Mouse (Mus musculus) bone marrow, adult 2 months (tissue): ENCODE measurements around the gene Mpg.

Experiments
- CTCF ChIP-seq: fragments of 200-500 bp; IDR thresholded peaks from 2 replicates; pipeline ENCODE4 v1.5.1; 2011; ENCODE audit warnings: low read length, control low read depth; ENCODE audit not compliant: control insufficient read depth, insufficient read depth
- POLR2A ChIP-seq: fragments of 200-500 bp; IDR thresholded peaks from 2 replicates; pipeline ENCODE4 v1.6.1; 2011; ENCODE audit warnings: low read depth, mild to moderate bottlenecking, control low read depth, low read length, borderline replicate concordance; ENCODE audit not compliant: control insufficient read depth

DNA sequence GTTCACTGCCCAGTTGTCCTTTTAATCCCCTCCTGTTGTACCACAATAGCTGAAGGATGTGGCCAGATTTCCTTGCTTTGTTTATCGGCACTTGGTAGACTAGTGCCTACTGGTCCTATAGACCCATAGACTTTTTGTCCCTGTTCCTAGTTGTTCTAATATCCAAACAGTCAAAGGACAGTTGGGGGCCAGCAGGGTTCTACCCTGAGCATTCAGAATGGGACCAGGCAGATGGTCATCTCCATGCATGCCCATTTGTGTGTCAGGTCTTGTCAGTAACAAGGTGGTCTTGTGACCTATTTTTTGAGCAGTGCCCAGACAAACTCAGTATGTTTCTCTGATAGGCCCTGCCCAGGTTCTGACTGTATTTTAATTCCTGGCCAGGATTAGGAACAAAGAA, 736 bp downstream of the Mpg start:
- no peak for TF ChIP-seq POLR2A
- no peak for TF ChIP-seq CTCF
